Mouse (Mus musculus): ENCODE measurements around the gene Elmod3. TPM values are rescaled to one million over a fixed set of nuclear protein-coding genes. Genes with fewer than 3 reads are reported as not detected.

Gene Elmod3
- polyA plus RNA-seq, 1 experiment: 23.4 TPM

DNA sequence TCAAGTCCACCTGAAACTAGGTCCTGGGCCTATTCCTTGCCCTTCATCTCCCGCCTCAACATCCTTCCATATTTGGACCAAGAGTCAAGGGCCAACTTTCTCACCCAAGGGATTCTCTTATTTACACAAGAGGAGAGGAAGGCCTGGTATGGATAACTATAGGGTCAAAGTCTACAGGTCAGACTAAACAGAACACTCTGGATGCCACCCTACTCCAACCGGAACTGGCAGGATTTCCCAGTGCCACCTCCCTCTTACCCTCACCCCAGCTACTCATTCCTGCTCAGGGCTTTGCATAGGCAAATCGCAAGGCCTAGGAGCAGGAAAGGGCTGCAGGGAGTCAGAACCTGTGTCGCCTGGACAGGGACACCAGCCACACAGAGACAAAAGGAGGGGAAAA, 75.0 kb downstream of the Elmod3 start:
- no peak for DNase-seq
- no peaks in the 10 kb centered on the region for H3K36me3 ChIP-seq (ENCODE audit: control insufficient read depth, insufficient read depth, low read length)
- H3K4me3 ChIP-seq (ENCODE audit: control insufficient read depth, insufficient read depth, low read length): no peak overlapping the region
- H3K4me1 ChIP-seq (replicated peaks; ENCODE audit: control insufficient read depth, insufficient read depth, low read length): no peaks in the 10 kb centered on the region
- 98% methylated on average over 4 of the region's 4 CpGs for WGBS
- no peak for TF ChIP-seq POLR2A (IDR thresholded peaks at IDR 0.05; ENCODE audit: control insufficient read depth, extremely low read depth, insufficient read depth, low read length, poor library complexity)
- no peak for TF ChIP-seq CTCF (IDR thresholded peaks at IDR 0.05; ENCODE audit: borderline replicate concordance, control insufficient read depth, extremely low read depth, insufficient read depth, low read length, poor library complexity)
- H3K27me3 ChIP-seq (ENCODE audit: control insufficient read depth, insufficient read depth, low read length): no peaks in the 10 kb centered on the region
- H3K27ac ChIP-seq (ENCODE audit: control insufficient read depth, insufficient read depth, low read length): no peak overlapping the region

DNA sequence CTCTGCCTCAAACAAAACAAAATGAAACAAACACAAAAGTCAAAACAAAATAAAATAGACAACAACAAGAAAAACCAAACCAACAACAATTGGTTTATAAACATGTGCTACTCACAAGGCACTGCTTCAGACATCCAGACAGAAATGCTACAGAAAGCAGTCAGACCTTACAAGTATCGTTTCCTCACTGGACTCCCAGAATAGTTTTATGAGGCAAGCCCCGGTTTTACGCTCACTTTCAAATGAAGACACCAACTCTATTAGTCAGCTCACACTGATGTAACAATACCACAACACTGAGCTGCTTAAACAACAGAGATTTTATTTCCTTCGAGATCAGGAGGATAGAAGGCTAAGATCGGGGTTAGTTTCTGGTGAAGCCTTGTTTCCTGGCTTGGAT, 75.9 kb downstream of the Elmod3 start:
- Histone ChIP-seq H3K4me1 (replicated peaks; ENCODE audit: control insufficient read depth, insufficient read depth, low read length) (no peaks in the 10 kb centered on the region), H3K4me3 (ENCODE audit: control insufficient read depth, insufficient read depth, low read length) (no peak overlapping the region), H3K27ac (ENCODE audit: control insufficient read depth, insufficient read depth, low read length) (no peak overlapping the region), H3K27me3 (ENCODE audit: control insufficient read depth, insufficient read depth, low read length) (no peaks in the 10 kb centered on the region), H3K36me3 (ENCODE audit: control insufficient read depth, insufficient read depth, low read length) (no peaks in the 10 kb centered on the region)
- no peak for DNase-seq
- WGBS: 85% methylated on average over 5 of the region's 5 CpGs
- TF ChIP-seq POLR2A (IDR thresholded peaks at IDR 0.05; ENCODE audit: control insufficient read depth, extremely low read depth, insufficient read depth, low read length, poor library complexity) (no peak), CTCF (IDR thresholded peaks at IDR 0.05; ENCODE audit: borderline replicate concordance, control insufficient read depth, extremely low read depth, insufficient read depth, low read length, poor library complexity) (no peak)

DNA sequence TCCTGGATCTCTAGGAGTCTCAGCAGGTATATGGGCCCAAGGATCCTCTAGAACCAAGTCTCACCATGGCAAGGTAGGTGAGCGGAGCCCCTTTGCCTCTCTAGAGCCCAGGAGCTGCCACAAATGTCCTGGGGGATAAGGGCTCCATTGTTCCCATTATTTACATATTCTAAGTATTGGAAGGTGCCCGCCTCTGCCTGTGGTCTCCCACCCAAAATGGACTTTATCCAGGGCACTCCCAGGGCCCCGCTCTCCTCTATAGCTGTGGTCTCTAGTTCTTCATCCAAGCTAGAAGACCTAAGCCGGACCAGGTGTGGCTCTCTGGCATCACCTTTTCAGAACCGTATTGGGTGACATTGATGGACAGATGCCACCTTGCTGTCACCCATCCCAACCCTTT, 76.6 kb downstream of the Elmod3 start, which contains the start of gene Sh2d6:
Sh2d6 (minus strand) TSS at position 101 of the 400 bp plus-strand sequence.
- no peak for DNase-seq
- no peak for TF ChIP-seq CTCF (IDR thresholded peaks at IDR 0.05; ENCODE audit: borderline replicate concordance, control insufficient read depth, extremely low read depth, insufficient read depth, low read length, poor library complexity)
- TF ChIP-seq POLR2A (IDR thresholded peaks at IDR 0.05; ENCODE audit: control insufficient read depth, extremely low read depth, insufficient read depth, low read length, poor library complexity): no peak
- Histone ChIP-seq H3K36me3 (ENCODE audit: control insufficient read depth, insufficient read depth, low read length) (no peaks in the 10 kb centered on the region), H3K27ac (ENCODE audit: control insufficient read depth, insufficient read depth, low read length) (no peak within 1 kb of the TSS), H3K27me3 (ENCODE audit: control insufficient read depth, insufficient read depth, low read length) (no peaks in the 10 kb centered on the region), H3K4me3 (ENCODE audit: control insufficient read depth, insufficient read depth, low read length) (no peak within 1 kb of the TSS), H3K4me1 (replicated peaks; ENCODE audit: control insufficient read depth, insufficient read depth, low read length) (no peaks in the 10 kb centered on the region)
- 98% methylated on average over 5 of the region's 5 CpGs for WGBS

DNA sequence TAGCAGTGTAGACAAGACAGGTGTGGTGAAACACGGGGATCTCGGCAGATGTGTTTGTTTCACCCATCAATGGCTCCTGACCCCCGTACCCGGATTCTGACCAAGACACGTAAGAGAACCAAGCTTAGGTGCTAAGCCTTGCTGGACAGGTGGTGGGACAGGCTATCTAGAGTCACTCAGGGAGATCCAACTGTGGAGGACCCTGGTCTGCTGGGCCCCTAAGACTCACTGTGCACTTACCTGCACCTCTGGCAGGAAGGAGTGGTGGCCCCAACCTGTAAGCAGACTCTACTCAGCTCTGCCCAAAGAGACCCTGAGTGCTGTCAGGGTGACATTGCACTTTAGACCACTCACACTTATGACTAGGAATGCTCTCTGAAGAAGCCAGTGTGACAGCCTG, 77.3 kb downstream of the Elmod3 start:
- no peak for DNase-seq
- 97% methylated on average over 5 of the region's 5 CpGs for WGBS
- no peak for TF ChIP-seq CTCF (IDR thresholded peaks at IDR 0.05; ENCODE audit: borderline replicate concordance, control insufficient read depth, extremely low read depth, insufficient read depth, low read length, poor library complexity)
- TF ChIP-seq POLR2A (IDR thresholded peaks at IDR 0.05; ENCODE audit: control insufficient read depth, extremely low read depth, insufficient read depth, low read length, poor library complexity): no peak
- Histone ChIP-seq H3K36me3 (ENCODE audit: control insufficient read depth, insufficient read depth, low read length) (no peaks in the 10 kb centered on the region), H3K4me1 (replicated peaks; ENCODE audit: control insufficient read depth, insufficient read depth, low read length) (no peaks in the 10 kb centered on the region), H3K4me3 (ENCODE audit: control insufficient read depth, insufficient read depth, low read length) (no peak overlapping the region), H3K27ac (ENCODE audit: control insufficient read depth, insufficient read depth, low read length) (no peak overlapping the region), H3K27me3 (ENCODE audit: control insufficient read depth, insufficient read depth, low read length) (no peaks in the 10 kb centered on the region)

DNA sequence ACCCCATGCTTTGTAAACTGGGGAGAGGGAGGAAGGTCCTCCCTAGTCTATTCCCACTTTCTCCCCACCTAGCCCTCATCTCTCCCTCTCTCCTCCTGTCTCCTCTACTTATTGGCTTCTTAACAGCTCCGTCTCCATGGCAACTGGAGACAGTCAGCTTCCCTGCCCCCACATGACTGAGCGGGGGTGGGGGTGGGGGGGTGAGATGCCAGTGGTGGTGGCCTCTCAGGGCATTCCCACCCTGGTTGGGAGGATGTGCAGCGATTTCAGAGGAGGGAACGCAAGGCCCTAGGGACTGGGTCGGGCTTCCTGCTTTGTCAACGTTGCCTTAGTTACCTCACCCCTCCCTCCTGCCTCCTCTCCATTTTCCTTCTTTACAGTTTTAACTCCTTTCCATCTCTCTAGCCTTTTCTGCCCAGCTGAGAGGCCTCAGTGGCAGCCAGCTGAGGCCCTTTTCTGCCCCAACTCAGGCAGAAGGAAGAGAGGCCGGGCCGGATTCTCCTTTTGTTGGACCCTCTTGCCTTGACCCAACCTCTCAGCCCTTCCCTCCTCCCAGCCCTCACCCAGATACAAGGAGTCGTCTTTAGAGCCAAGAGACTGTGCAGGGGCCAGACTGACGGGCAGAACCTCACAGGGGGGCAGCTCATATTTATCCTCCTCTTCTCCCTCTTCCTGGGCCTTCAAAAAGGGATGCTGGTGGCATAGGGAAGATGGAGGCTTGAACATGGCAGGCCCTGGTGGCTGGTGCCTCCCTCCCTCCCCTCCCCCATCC, 78.1 kb downstream of the Elmod3 start:
- DNase-seq: no peak
- no peaks in the 10 kb centered on the region for H3K36me3 ChIP-seq (ENCODE audit: control insufficient read depth, insufficient read depth, low read length)
- H3K4me1 ChIP-seq (replicated peaks; ENCODE audit: control insufficient read depth, insufficient read depth, low read length): no peaks in the 10 kb centered on the region
- H3K27me3 ChIP-seq (ENCODE audit: control insufficient read depth, insufficient read depth, low read length): no peaks in the 10 kb centered on the region
- no peak overlapping the region for H3K27ac ChIP-seq (ENCODE audit: control insufficient read depth, insufficient read depth, low read length)
- 76% methylated on average over 10 of the region's 10 CpGs for WGBS
- TF ChIP-seq POLR2A (IDR thresholded peaks at IDR 0.05; ENCODE audit: control insufficient read depth, extremely low read depth, insufficient read depth, low read length, poor library complexity) (no peak), CTCF (IDR thresholded peaks at IDR 0.05; ENCODE audit: borderline replicate concordance, control insufficient read depth, extremely low read depth, insufficient read depth, low read length, poor library complexity) (no peak)
- H3K4me3 ChIP-seq (ENCODE audit: control insufficient read depth, insufficient read depth, low read length): no peak overlapping the region

DNA sequence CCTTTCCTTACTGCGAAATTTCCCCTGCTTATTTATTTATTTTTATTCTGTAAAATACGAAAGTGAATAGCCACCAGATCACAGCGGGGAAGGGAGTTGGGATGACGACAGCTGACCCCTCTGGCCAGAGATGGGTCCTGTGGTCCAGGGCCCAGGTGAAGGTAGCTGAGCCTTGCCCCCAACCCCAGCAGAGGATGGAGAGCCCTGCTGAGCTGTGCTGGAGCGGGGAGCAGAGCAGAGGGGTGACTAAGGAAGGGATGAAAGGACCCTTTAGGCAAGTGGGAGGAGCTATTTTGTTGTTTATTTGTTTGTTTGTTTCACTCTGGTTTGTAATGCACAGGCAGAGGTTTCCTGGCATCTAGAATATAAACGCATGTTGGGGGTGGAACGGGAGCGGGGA, 78.9 kb downstream of the Elmod3 start:
- Histone ChIP-seq H3K36me3 (ENCODE audit: control insufficient read depth, insufficient read depth, low read length) (no peaks in the 10 kb centered on the region), H3K4me1 (replicated peaks; ENCODE audit: control insufficient read depth, insufficient read depth, low read length) (no peaks in the 10 kb centered on the region), H3K4me3 (ENCODE audit: control insufficient read depth, insufficient read depth, low read length) (no peak overlapping the region), H3K27me3 (ENCODE audit: control insufficient read depth, insufficient read depth, low read length) (no peaks in the 10 kb centered on the region), H3K27ac (ENCODE audit: control insufficient read depth, insufficient read depth, low read length) (no peak overlapping the region)
- DNase-seq: no peak
- TF ChIP-seq CTCF (IDR thresholded peaks at IDR 0.05; ENCODE audit: borderline replicate concordance, control insufficient read depth, extremely low read depth, insufficient read depth, low read length, poor library complexity) (no peak), POLR2A (IDR thresholded peaks at IDR 0.05; ENCODE audit: control insufficient read depth, extremely low read depth, insufficient read depth, low read length, poor library complexity) (no peak)
- WGBS: 89% methylated on average over 8 of the region's 8 CpGs
